Mouse (Mus musculus) bone marrow macrophage, adult 2 months (primary cell): ENCODE measurements around the gene Inpp4a.

Experiments
- CTCF ChIP-seq: IDR thresholded peaks from 2 replicates; pipeline ENCODE4 v1.5.1; 2012; ENCODE audit warnings: low read depth, mild to moderate bottlenecking, low read length, moderate library complexity
- POLR2A ChIP-seq: IDR thresholded peaks from 2 replicates; pipeline ENCODE4 v1.6.1; 2012; ENCODE audit warnings: mild to moderate bottlenecking, low read depth, low read length, borderline replicate concordance

GRCm38 (mm10) chr1:37302801-37303200 is 3.1 kb downstream of the Inpp4a start:
- no peak for TF ChIP-seq POLR2A
- no peak for TF ChIP-seq CTCF
